Mouse (Mus musculus) layer of hippocampus, adult 9-11 months (tissue): ENCODE measurements at regions not wholly inside any gene's neighbourhood (a gene's known extent, or its start where the extent isn't known, plus 50 kb on each side); places are given as distances from the start of the nearest gene placed in this dataset.

Experiments
- DNase-seq: peaks from one replicate; pipeline ENCODE4 v3.0.0; 2022

DNA sequence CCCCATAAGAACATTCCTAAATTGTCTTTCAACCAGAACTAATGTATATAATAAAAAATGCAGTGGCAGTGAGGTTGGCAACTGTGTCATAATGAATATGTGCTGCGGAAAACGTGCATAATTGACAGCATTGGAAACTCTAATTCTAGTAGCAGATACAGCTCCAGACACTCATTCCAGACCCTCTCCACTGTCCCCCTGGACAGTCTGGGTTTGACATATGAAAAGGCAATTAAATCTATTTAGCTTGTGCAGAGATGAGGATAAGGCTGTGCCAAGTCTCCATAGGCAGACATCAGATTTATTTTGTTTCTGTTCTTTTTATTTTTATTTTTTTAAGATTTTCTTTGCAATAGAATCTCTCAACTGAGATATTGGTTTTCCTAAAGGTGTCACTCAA, 392.3 kb downstream of the Lrriq3 start:
- DNase-seq = no peak

DNA sequence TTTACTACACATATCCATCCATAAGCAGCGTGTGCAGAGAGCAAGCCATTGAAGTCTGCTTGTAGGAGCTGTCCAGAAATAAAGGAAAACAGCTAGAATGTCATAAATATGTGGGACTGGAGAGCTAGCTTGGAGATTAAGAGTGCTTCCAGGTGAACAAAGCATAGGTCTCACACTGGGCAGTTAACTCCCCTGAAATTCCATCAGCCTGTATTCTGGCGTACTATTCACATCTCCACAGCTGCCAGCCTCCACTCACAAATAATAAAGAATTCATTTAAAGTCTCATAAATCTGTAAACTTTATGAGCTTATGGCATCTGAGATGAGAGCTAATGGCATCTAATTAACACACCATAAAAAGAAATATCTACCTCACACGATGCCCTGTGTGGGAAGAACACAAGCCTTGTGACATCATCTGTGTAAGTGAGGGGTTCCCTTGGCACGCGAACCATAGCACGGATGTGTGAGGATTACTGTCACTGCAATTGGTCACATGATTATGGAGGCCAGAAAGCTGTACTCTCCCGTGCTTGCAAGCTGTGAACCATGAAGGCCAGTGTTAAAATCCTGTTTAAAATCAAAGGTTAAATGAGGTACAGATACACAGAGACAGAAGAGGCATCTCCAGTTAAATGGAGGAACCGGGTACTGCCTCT, 394.8 kb downstream of the Lrriq3 start:
- no peak for DNase-seq

DNA sequence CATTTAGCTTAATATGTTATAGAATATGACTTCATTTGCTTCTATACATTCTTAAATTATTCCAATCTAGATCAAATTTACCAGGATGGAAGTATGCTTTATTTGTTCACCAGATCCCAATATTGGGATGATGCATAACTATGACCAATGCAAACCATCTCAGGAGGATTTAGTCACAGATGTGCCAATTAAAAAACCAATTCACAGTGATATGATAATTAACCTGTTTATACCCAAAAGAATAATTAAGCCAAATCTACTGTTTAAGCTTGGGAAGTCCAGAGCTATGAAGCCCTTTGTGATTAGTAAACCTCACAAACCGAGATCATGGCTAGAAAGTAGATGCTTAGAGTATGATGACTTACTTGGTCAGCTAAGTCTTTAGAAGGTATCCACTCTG, 397.4 kb downstream of the Lrriq3 start:
- DNase-seq = no peak

DNA sequence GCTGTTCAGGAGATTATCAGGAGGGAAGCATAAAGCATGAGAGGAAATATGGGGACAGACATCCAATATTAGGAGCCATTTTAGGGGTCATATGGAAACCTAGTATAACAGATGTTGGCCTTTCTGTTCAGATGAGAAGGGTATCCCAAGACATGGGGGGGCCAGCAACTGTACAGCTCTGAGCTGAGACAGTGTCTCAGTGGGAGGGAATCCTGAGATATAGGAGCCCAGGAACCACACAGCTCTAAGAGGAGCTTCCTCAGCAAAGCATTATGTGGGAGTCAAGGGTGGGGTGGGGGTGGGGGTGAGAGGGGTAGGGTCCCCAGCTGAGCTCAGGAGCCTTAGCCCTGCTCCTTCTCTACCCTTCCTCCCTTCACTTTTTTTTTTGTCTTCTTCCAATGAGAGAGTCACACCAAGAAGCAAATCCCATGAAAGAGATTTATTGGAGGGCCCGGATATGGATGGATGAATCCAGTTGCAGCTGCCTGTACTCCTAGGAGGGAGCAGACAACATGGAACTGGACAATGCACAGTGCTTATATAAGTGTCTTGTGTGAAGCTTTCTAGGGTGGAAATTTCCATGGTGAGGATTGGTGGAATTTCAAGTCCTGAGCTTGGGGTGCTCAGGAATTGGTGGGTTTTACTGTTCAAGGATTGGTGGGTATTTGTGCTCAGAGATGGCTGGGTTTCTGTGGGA, 417.1 kb downstream of the Lrriq3 start:
- DNase-seq = no peak

- no peak for DNase-seq
Observed at GRCm38 (mm10) chr3:155513885-155514284, 420.7 kb downstream of the Lrriq3 start.

GRCm38 (mm10) chr3:155529312-155529711, 436.1 kb downstream of the Lrriq3 start:
- DNase-seq = no peak

DNA sequence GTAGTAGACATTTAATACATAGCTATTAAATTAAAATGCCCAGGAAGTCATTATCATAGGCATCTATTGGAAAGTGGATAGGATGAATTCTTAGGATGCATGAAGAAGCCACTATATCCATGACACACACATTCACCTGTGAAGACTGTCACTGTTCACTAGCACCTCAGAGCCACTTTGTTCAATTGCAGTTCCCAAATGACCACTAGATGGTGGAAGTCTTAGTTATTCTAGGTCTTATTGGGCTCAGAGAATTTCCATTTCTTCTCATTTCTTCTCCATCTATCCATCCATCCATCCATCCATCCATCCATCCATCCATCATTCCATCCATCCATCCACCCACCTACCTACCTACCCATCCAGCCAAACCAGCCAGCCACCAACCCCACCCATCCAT, 437.6 kb downstream of the Lrriq3 start:
- DNase-seq = no peak

DNA sequence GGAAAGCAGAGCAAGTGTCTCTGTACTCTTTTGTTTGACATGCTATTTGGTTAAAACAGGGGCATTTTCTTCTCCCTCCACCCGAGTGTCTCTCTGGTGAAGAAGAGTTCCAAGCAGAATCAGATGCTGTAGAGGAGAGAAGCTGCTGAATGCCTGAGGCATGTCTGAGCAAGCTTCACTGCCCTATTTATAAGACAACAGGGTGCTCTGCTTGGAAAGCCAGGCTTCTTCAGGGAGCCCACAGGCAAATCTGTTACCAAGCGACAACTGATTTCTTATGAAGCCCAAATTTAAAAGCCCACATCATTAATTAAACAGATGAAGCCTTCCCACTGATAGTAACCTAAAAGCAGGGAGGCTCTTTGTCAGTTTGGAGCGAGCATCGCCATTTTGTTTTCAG, 438.8 kb downstream of the Lrriq3 start:
- no peak for DNase-seq

DNA sequence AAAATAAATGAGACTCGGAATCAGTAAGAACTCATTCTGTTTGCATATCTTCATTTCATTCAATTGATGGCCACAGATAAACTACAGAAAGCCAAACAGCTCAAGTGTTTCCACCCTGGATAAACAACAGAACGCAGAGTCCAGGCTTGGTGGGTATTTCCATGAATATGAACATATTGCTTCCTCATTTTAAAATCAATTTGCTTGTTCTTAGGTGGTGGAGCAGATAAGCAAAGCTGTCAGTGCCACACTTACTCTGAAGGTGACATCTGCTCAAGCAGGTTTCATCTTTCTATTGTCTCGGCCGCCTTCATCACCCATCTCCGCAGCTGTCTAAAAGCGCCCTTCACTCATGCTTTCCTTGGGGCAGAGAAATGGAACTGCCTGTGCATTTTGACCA, 455.0 kb downstream of the Lrriq3 start:
- peak; percentile 20 for DNase-seq

- DNase-seq = no peak
Observed at GRCm38 (mm10) chr3:155577111-155577510, 483.9 kb downstream of the Lrriq3 start.

DNA sequence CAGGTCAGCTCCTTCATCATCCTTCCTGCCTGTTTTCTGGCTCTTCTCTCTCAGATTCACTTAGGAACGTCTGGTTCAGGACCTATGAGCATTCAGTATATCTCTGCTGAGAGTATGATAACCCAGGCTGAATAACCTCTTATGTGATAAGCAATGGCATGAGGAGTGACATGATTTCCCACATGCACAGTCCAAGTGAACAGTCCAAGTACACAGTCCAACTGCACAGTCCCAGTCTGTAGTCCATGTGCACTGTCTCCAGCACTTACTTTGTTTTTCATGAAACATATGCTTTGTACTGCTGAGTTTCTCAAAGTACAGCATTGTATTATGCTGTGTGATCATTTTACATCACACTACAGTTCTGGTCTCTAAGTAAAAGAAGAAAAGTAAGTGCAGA, 510.8 kb downstream of the Lrriq3 start:
- no peak for DNase-seq
